Mouse (Mus musculus): ENCODE results near the gene Lclat1.

Gene Lclat1

DNA sequence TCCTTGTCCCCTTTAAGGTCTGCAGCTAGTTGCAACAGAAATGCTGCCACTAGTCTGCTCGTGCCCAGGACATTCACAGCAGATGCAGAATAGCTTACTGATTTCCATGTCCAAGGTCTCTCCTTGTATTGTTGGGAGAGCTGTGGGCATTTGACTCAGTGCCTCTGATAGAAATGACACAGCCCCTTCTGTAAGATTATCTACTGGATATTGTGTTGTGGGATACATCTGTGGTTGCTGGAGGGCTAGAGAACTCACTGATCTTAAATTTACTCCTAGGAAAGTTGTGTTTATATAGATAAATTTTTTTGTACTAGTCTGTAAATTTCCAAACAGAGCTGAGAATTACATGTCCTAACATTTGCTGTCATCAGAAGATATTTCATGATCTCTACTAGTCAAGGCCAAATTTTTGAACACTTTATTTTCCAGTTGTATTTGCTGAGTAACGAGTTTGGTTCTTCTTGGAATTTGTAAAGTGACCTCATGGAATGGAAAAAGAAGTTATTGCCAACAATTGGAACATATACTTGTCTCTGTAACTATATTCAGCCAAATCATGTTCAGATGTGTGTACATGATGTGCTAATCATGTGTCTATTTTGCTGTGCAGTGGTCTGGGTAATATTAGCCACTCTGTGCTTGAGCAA is 87.4 kb downstream of the Lclat1 start:
- no peak for DNase-seq (ENCODE audit: low spot score in 2 of 2)

DNA sequence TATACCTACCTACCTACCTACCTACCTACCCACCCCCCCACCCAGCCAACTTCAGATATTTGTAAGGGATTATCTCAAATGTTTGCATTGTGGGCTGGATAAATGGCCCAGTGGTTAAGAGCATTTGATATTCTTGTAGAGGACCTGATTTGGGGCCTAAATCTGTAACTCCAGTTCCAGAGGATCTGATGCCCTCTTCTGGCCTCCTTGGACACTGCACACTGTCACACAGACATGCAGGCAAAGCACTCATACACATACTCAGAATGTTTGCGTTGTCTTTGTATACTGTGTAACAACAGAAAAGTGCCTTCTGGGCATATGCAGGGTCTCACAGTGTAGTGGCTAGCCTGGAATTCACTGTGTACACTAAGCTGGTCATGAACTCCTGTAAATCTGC is 88.4 kb downstream of the Lclat1 start:
- DNase-seq (ENCODE audit: low spot score in 2 of 2) = peak in 1 of 2 experiments; percentile 44

DNA sequence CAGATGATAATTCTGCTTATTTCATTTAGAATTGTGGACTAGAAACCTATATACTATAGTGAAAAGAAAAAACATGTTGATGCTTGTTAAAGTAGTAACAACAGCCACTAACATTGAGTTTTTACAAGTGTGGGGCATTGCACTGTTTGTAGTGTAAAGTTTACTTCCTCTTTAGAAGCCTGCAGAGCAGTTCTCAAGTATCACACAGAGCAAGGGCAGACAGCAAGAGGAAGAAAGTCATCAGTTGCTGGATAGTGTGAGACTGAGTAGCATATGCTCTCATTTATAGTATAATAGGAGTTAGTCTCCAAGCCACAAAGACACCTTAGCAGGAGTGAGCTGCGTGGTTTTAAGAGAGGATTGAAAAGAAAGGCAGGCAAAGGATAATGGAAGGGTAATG is 89.9 kb downstream of the Lclat1 start:
- no peak for DNase-seq (ENCODE audit: low spot score in 2 of 2)

GRCm38 (mm10) chr17:73199387-73199786 is 91.6 kb downstream of the Lclat1 start:
- DNase-seq (ENCODE audit: low spot score in 2 of 2) = no peak

- no peak for DNase-seq (ENCODE audit: low spot score in 2 of 2)
These were observed 92.6 kb downstream of the Lclat1 start for GRCm38 (mm10) chr17:73200380-73200779.

DNA sequence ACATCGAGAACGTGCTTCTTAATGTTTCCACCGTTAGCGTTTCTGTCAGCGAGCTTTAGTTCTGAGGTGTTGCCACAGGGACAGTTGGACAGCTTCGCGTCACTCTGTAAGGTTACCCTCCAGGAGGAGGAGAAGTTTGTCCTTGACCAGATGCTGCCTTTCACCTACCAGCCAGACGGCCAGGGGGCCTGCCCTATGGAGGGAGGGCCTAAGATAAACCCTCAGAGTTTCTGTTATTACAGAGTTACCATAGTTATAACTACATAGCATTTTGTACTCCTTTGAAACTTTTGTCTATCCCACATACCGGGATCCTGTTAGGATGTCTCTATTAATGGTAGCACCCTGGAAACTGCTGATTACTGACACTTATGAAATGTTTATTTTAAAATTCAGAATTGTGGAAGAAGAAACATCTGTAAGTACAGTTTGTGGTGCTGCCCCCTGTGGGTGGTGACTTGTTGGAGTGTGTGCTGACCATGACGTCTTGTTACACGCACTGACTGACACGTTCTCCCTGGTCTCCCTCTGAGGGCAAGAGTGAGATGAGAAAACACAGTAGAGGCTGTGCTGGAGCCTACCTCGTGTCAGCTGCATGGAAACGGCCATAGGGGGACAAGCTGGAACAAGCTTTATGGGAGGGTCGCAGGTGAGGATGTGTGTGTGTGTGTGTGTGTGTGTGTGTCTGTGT is 96.0 kb downstream of the Lclat1 start:
- DNase-seq (ENCODE audit: low spot score in 2 of 2) = no peak

DNA sequence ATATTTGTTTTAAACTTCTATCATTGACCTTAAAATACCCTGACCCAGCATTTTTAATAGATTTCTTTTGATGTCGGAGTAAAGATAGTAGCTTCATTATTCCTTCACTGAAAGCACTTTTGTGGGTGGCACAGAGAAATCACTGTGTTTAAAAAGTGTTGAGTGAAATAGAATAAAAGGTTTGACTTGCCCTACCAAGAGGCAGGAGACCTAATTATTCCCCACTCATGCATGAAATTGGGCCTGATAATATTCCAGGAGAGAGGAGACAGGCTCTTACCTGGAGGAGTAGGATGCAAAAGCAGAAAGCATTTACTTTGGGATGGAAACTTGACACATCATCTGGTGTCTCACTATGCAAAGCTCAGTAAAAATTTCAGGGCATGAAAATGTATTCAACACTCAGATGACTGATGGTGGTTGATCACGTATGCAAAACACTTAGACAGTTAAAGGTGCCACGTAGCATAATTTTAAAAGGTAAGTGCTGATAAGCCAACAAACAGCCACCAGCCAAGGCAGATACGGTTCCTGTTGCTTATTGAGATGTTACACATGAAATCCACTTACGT is 103.3 kb downstream of the Lclat1 start:
- no peak for DNase-seq (ENCODE audit: low spot score in 2 of 2)

GRCm38 (mm10) chr17:73212754-73213153 is 105.0 kb downstream of the Lclat1 start:
- DNase-seq (ENCODE audit: low spot score in 2 of 2) = no peak

- no peak for DNase-seq (ENCODE audit: low spot score in 2 of 2)
These were observed 105.4 kb downstream of the Lclat1 start for GRCm38 (mm10) chr17:73213187-73213586.

GRCm38 (mm10) chr17:73213677-73214076 is 105.9 kb downstream of the Lclat1 start:
- no peak for DNase-seq (ENCODE audit: low spot score in 2 of 2)

DNA sequence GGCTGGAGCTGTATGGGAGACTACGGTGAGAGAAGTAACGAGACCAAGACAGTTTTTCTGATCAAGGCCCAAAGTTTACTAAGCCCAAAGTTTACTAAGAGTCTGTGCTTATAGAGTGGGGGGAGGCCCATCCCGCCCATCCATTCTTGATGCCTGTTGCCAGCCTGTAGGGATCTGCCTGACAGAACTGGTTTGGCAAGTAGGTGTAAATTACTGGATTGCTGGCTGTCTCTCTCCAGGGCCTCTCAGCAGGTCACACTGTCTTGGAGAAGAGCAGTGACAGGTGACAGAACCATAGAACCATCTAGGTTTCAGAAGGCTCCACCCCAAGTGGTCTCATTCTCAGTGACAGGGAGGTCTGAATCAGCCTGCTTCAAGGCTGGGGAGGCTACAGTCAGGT is 109.5 kb downstream of the Lclat1 start:
- no peak for DNase-seq (ENCODE audit: low spot score in 2 of 2)

DNA sequence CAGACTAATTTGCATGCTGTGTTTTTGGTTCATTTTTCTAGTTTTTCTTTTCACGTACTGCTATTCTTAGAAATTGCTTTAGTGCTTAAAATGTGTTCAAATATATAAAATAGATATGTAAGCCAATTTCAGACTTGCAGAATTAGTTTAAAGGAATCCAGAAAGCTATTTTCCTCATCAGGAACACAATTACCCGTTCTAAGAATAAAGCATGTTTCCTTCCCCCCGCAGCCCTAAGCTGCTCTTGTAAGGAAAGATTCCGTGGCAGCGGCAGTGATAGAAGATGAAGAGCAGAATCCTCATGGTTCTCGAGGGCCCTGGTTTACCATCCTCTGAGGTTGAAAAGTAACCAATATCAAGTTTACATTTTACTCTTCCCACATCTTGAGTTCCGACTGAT is 113.0 kb downstream of the Lclat1 start:
- no peak for DNase-seq (ENCODE audit: low spot score in 2 of 2)

GRCm38 (mm10) chr17:73222077-73222476 is 114.3 kb downstream of the Lclat1 start:
- no peak for DNase-seq (ENCODE audit: low spot score in 2 of 2)

DNA sequence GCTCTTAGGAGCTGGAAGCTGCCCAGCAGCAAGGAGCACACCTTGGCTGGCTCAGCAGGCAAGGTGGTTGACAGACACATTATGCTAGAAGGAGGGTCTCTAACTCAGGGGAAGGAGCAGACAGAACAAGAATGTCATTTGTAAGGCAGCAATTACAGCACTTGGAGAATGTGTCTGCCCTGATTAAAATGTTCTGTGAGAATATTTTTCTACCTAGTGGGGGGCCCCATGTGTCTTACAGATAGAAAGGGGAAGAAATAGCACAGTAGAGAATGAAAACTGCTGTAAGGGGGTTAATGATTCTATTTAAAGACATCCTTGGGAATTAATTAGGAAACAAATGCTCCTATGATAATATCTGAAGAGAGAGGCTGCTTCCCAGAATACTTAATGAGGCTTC is 117.7 kb downstream of the Lclat1 start:
- no peak for DNase-seq (ENCODE audit: low spot score in 2 of 2)

DNA sequence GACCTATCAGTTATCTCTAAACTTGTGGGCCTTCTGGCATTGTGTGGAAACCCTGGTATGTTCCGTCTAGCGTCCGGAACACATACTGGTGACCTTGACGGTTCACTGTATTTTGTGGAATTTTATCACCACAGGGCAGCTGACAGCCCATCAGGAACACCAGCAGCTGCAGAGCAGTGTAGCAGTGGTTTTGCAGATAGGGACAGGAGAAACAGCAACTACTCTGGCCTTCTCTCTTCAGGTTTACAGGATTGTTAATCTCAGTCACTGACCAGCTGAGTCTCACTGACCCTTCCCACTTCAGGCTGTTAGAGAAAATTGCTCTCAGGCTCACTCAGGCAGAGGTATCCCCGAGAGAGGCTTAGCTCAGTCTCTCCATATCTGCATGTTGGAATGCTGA is 118.2 kb downstream of the Lclat1 start:
- no peak for DNase-seq (ENCODE audit: low spot score in 2 of 2)

- DNase-seq (ENCODE audit: low spot score in 2 of 2) = no peak
These were observed 118.8 kb downstream of the Lclat1 start for GRCm38 (mm10) chr17:73226595-73226994.

DNA sequence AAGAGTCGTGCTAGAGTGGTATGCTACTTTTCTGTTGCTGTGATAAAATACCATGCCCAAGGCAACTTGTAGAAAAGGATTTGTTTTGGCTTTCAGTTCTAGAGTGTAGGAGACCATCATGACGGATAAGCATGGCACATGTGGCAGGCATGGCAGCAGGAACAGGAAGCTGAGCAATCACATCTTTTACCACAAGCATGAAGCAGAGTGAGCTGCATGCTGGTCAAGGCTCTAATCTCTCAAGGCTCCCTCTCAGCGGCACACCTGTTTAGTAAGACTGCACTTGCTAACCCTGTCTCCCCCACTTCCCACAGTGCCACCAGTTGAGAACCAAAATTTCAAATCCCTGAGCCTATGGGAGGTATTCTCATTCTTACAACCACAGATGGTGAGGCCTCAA is 119.6 kb downstream of the Lclat1 start:
- no peak for DNase-seq (ENCODE audit: low spot score in 2 of 2)

GRCm38 (mm10) chr17:73229445-73230155 is 121.8 kb downstream of the Lclat1 start:
- DNase-seq (ENCODE audit: low spot score in 2 of 2) = no peak

DNA sequence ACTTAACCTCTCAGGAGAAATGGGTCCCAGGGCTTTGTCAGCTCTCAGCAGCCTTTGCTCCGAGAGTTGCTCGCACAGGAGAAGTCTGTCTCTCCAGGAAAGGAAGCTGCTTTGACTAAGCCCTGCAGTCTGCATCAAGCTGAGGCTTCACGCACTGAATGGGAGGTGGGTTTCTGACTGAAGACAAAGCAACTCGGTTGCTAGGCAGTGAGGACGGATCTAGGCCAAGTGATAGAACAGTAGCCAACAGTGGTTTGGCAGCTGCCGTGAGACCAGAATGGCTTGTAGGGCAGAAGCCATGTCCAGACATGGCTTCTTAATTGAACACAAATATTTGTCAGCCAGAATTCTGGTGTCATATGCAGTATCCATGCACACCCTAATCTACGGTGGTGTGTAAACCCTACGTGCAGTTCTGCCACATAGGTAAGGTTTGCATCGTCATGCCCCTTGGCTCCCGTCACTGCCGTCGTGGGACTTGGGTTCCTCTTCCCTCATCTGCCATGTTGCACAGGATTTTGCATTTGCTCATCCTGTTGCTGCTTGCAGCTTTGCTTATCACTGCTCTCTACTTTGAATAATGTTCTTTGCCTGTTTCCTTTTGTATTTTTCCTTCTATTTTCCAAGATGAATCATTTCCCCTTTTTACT is 122.7 kb downstream of the Lclat1 start:
- no peak for DNase-seq (ENCODE audit: low spot score in 2 of 2)

- DNase-seq (ENCODE audit: low spot score in 2 of 2) = no peak
These were observed 123.6 kb downstream of the Lclat1 start for GRCm38 (mm10) chr17:73231337-73231736.

DNA sequence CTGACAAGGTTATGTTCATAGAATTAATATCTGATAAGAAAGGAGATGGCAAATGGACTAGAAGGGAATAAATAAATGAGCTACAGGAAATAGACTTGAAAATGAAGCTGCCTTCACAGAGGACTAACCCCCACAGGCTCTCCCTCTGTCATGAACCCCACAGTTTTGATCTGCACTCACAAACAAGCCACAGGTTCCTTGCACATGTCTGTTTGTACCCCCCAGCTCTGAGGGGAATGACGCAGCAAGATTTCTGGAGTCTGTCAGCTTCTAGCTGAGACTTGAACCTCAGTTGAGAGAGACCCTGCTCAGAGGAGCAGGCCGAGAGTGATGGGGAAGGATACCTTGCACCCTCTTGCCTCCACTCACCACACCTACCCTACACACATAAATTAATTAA is 124.8 kb downstream of the Lclat1 start:
- no peak for DNase-seq (ENCODE audit: low spot score in 2 of 2)

DNA sequence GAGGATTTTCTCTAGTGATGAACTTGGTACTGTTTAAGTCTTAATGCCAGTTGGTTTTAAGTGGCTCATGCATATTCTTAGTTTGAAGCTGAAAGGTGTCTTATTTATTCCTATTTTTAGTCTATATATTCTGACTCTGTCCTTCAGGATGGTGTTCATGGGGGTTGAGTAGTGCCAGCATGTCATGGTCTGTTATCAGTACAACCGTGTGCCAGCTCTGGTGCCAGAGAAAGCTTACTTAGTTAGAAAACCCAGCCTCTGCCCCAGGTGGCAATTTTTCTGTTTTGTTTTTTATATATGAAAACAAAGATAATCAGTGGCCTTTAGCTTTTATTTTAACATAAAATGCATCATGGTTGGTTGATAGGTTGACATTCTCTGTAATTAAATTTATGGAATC is 126.2 kb downstream of the Lclat1 start:
- no peak for DNase-seq (ENCODE audit: low spot score in 2 of 2)

Measured in spleen, postnatal 14 days (tissue).